Mouse (Mus musculus) heart, postnatal 10 days (tissue): ENCODE measurements around the gene Dgat2l6. TPM values are rescaled to one million over a fixed set of nuclear protein-coding genes. Genes with fewer than 3 reads are reported as not detected.

Experiments used
- DNase-seq, 2 experiments: peaks; one replicate each; pipeline ENCODE4 v3.0.0; 2021
- intact Hi-C: fragments of 180-260 bp; cut with DNase I; formaldehyde crosslinking; loops from one replicate; pipeline ENCODE4 v1.15.1; 2025
- total RNA-seq, 2 experiments: library from RNA; stranded (reverse); gene quantifications; 2 replicates each; pipeline ENCODE4 v1.2.3; 2021

Gene Dgat2l6
- not detected for total RNA-seq

DNA sequence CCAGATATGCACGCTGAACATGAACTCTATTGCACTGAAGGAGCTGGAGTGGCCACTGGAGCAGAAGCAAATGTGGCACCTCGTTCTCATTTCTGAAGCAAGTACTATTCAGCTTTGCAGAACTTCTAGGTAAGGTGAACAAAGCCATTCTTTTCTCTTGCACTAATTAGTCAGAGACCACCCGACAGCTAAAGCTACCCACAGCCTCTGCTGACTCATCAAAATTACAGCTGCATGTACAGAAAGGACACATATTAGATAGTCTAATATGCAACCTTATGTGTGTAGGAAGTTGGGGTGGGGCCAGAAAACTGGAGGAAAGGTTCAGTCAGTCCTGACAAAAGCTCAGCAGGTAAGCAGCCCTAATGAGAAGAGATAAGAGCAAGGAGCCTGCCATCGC is at the start of gene Dgat2l6:
TSS of gene Dgat2l6 (plus strand) at position 368 of the 400 bp plus-strand sequence.
- intact Hi-C loops = loop anchor here (10.0 kb wide), 1 partner anchor 210 kb away; no protein-coding TSS in a partner anchor
- DNase-seq = no peak

DNA sequence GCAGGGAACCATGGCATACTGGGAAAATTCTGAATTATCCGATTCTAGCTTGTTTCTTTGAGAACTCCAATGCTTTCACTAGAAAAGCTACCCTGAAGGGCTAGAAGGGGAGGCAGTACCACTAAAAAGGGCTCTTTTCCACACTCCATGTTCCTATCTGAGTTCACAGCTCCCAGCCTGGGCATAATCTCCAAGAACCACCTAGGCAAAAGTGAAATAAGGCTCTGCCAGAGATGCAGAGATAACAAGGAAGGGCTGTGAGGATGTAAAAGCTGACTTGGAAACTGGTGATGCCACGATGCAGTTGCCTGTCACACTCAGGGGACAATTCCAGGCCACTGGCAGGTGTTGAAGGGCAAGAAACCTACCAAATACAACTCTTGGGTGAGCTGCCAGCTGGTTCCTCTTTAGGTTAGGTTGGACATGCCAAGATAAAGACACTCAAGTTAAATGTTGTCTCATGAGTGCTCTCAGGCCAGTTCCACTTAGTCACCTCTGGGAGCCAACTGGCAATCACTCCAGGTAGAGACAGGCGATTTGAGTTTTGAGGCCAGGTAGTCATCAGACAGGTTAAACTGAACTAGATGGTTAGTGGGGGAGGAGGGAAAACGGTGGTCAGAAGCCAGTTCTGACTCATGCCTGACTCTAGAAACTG is 48.9 kb upstream of the Dgat2l6 start:
- intact Hi-C loops = no loop called here
- DNase-seq = no peak

GRCm38 (mm10) chrX:100480317-100480716 is 44.3 kb upstream of the Dgat2l6 start:
- intact Hi-C loops = loop anchor here (1.0 to 5.0 kb wide), 6 partner anchors 85 to 1350 kb away; no protein-coding TSS in a partner anchor
- peak; percentile 65 to 73 for DNase-seq

GRCm38 (mm10) chrX:100493500-100494067 is 31.1 kb upstream of the Dgat2l6 start:
- DNase-seq = no peak
- intact Hi-C loops = no loop called here

GRCm38 (mm10) chrX:100494068-100494978 is 30.3 kb upstream of the Dgat2l6 start, which contains the start of gene Igbp1:
Gene Igbp1 (plus strand): TSS chrX:100494291.
- intact Hi-C loops = no loop called here
- DNase-seq = peak; percentile 84 to 87

DNA sequence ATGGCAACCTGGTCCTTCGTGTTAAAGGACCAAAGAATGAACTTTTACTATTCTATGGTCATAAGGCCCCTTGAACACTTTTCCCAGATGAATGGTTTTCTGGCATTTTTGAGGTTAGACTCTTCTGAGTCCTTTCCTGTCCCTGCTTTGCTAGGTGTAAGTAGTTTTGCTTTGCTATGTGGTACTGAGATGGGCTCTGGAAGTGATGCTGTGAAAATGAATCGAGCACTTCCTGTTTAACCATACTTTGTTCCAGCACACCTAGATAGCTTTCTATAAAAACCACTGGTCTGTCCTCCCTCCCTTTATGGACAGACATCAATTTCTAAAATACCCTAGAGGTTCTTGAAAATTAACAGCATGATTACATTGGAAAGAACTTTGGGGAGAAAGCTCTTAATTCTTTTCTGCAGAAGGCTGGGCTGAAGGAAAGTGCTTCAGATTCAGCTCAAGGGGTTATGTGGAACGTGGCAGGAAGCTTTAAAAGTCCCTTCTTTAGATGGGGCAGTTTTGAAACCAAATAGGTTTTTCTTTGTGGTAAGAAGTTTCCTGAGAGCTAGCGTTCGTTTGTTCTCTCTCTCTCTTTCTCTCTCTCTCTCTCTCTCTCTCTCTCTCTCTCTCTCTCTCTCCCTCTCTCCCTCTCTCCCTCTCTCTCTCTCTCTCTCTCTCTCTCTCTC is 20.3 kb upstream of the Dgat2l6 start:
- no peak for DNase-seq
- intact Hi-C loops = no loop called here

- no peak for DNase-seq
- intact Hi-C loops = no loop called here
Observed at GRCm38 (mm10) chrX:100508164-100508563, 16.5 kb upstream of the Dgat2l6 start.

DNA sequence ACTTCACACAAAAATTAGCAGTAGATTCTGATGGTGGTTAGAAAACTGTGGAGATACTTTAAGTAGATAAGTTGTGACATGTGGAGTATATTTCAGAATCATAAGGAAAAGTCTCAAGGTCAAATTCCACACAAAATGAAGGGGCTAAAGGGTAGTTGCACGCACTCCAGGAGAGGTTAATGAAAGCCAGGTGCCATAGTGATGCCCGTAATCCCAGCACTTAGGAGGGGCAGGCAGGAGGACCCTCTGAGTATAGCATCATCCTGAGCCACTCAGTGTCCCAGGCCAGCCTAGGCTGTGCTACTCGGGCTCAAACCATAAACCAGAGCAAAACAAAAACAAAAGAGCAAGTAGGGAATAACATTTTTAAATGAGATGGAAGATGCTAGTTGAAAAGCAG is 14.7 kb upstream of the Dgat2l6 start:
- DNase-seq = no peak
- intact Hi-C loops = no loop called here

GRCm38 (mm10) chrX:100516683-100517082 is 8.0 kb upstream of the Dgat2l6 start:
- intact Hi-C loops = no loop called here
- no peak for DNase-seq

DNA sequence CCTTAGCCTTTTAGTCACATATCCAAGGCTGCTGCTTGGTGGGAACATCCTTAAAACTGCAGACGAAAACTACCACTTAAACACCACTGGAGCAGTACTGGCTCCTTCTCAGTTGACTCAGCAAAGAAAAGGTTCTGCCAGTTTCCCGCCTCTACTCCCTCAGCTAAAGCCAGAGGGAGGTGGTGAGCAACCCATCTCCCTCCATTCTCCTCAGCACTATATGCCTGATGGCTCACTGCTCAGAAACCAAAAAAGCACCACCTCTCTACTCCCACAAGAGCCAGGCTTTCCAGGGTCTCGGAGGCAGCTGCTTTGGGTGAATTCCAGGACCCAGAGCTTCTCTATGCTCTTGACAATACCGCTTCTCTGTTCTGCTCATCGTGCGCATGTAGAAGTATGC is 7.0 kb upstream of the Dgat2l6 start:
- intact Hi-C loops = no loop called here
- no peak for DNase-seq

GRCm38 (mm10) chrX:100518532-100518931 is 6.1 kb upstream of the Dgat2l6 start:
- DNase-seq = no peak
- intact Hi-C loops = no loop called here

DNA sequence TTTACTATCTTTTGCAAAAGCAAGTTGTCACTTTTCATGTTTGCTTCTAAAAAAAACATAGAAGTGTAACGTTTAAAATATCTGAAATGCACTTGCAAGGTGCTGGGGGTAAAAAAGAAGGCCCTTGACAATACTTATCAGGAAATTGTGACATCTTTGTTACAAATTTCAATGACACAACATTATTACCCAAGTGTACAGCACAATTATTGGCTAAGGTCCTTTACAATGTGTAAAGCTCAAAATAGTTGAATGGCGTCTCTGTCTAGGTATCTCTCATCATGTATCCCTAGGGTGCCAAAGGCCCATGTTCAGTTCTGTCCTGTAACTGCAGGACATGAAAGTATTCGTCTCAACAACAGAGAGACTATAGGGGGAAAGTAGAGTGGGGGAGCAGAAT is 31.4 kb downstream of the Dgat2l6 start:
- intact Hi-C loops = no loop called here
- no peak for DNase-seq

DNA sequence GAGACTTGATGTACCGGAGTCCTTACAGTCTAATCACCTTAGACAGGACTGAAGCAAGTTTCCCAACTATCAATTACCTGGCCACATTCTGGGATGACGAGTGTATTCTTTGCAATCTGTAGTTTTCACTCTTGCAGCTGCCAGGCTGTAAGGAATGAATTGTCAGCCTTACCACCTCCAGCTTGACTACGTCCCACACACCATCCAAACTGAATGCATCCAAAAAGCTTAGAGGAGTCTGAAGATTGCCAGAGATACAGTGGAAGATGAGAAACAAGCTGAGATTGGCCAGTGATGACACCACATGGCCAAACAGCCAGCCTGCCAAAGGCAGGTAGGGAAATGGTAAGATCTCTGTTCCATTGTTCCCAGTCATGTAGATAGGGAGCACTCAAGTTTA is 41.1 kb downstream of the Dgat2l6 start:
- no peak for DNase-seq
- intact Hi-C loops = no loop called here

GRCm38 (mm10) chrX:100571951-100572350 is 47.3 kb downstream of the Dgat2l6 start, which contains the start of gene Awat1:
Gene Awat1 (plus strand): TSS chrX:100572251.
- intact Hi-C loops = no loop called here
- no peak for DNase-seq

- no peak for DNase-seq
- intact Hi-C loops = no loop called here
Observed at GRCm38 (mm10) chrX:100594791-100595190, 70.2 kb downstream of the Dgat2l6 start, which contains the start of gene P2ry4. Gene P2ry4 (minus strand): TSS chrX:100594869.

Other genes with a start within 250 kb of the Dgat2l6 start
- not detected for gene Otud6a, start 95.8 kb upstream of the Dgat2l6 start, total RNA-seq
- under 1 TPM in 1 of 2 experiments, not detected in 1; 0.20 TPM for gene Awat2, start 82.1 kb upstream of the Dgat2l6 start, total RNA-seq
- 10 to 100 TPM; 46.7 to 47.9 TPM for gene Igbp1, start 30.5 kb upstream of the Dgat2l6 start, total RNA-seq
- gene Awat1, start 47.4 kb downstream of the Dgat2l6 start, total RNA-seq = not detected
- gene P2ry4, start 70.0 kb downstream of the Dgat2l6 start, total RNA-seq = not detected
- not detected for gene Arr3, start 80.7 kb downstream of the Dgat2l6 start, total RNA-seq
- 1 to 10 TPM; 8.6 to 8.8 TPM for gene Kif4, start 100.9 kb downstream of the Dgat2l6 start, total RNA-seq
- gene Pdzd11, start 101.7 kb downstream of the Dgat2l6 start, total RNA-seq = 10 to 100 TPM; 34.5 to 35.5 TPM
- under 1 TPM in 1 of 2 experiments, not detected in 1; 0.55 TPM for gene Gdpd2, start 205.0 kb downstream of the Dgat2l6 start, total RNA-seq
- gene Dlg3, start 242.9 kb downstream of the Dgat2l6 start, total RNA-seq = 1 to 10 TPM; 4.5 to 5.6 TPM